In the genomic region with DNA sequence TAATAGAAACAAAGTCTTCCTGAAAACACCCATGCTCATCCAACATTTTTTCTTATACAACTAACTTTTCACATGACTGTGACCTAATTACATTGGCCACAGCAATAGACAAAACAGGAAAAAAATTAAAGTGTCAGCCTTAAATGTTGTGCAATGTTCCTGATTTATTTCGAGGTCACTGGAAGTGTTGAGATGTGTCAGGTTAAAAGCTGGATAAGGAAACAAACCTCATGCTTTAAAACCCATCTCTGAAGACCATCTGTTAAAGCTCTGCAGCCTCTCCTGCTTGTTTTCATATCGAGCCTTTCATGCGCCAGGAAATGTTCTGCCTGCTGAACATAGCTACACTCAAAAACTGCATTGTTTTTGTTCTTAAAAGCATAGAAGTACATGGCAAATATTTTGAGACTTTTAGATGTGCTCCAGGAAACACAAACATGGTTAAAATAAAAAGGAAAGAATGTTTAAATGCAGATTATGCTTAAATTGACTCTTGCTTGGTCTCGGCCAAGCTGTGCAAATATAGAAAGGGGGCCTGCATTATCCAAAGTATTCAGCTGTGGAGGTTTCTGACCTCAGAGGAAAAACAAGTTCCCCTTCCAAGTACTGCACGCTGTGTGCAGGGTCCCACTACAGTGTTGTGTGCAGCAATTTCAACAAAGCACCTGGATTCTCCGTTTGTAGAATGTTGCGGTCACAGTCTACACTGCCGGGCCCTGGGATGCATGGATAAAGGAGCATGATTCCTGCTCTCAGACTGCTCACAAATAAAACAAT, we compare ENCODE assay signal across 8 mouse cellular contexts.
A peak's percentile ranks its signal among the peaks of the same experiment; 100 is the strongest.
DNase-seq lines count a peak whose midpoint lies in the region; ATAC-seq and TF ChIP-seq lines count a peak whose summit lies in the region.
"Had no signal": no experiment of that assay in that cellular context is flagged by ENCODE, and none has a peak within 500 bp of the region (broad histone marks: within the 10 kb centered on the region; RNA-seq: fewer than 3 reads in every experiment).

No protein-coding gene starts in this region.

- H3K36me3 ChIP-seq in embryonic facial prominence, embryonic 12.5 days, result no peaks in the 10 kb centered on the region
- no peaks in the 10 kb centered on the region for H3K36me3 ChIP-seq in intestine, embryonic 15.5 days

- H3K9me3 ChIP-seq in embryonic facial prominence, embryonic 12.5 days, result no peaks in the 10 kb centered on the region
- no peaks in the 10 kb centered on the region for H3K9me3 ChIP-seq in intestine, embryonic 15.5 days

- intact Hi-C loops in left cerebral cortex, postnatal 25 days (cut with DNase I), result no loop called here
- intact Hi-C loops in left cerebral cortex, adult 2 months (cut with DNase I), result loop anchor here (5.0 kb wide), 1 partner anchor 226 kb away; the partner anchor contains the start of gene Arrdc3

- DNase-seq in left cerebral cortex, postnatal 25 days (ENCODE audit: low spot score in 2 of 2), result peak; percentile 24 to 56
- DNase-seq in left cerebral cortex, adult 2 months (ENCODE audit: extremely low spot score in 1 of 2, low spot score in 2 of 2), result no peak
- no peak for DNase-seq in thymus, postnatal 0 days (ENCODE audit: low spot score)
- no peak for DNase-seq in thymus, postnatal 14 days
- DNase-seq: embryo, embryonic 11 days had no signal

- H3K4me2 ChIP-seq in embryonic facial prominence, embryonic 12.5 days (replicated peaks), result no peak overlapping the region
- no peak overlapping the region for H3K4me2 ChIP-seq in intestine, embryonic 15.5 days (replicated peaks)

- H3K27ac ChIP-seq in left cerebral cortex, adult 2 months, result no peak overlapping the region
- 0 out of 2 replicates have a peak overlapping the region, but pooled peaks have one; percentile 2 for H3K27ac ChIP-seq in embryonic facial prominence, embryonic 12.5 days
- H3K27ac ChIP-seq in intestine, embryonic 15.5 days, result peak overlapping the region; percentile 42; the same call in 1 of the 2 replicates

- 49% methylated on average over 8 of the region's 8 CpGs for WGBS in embryonic facial prominence, embryonic 12.5 days
- WGBS in intestine, embryonic 15.5 days, result 39% methylated on average over 8 of the region's 8 CpGs

- H3K4me1 ChIP-seq in embryonic facial prominence, embryonic 12.5 days, result peaks cover 3% of the 10 kb centered on the region; the same call in 1 of the 2 replicates
- H3K4me1 ChIP-seq in intestine, embryonic 15.5 days (replicated peaks), result peaks cover 8% of the 10 kb centered on the region; the same call in 1 of the 2 replicates

- H3K9ac ChIP-seq in embryonic facial prominence, embryonic 12.5 days, result no peak overlapping the region
- no peak overlapping the region for H3K9ac ChIP-seq in intestine, embryonic 15.5 days

- no peaks in the 10 kb centered on the region for H3K27me3 ChIP-seq in embryonic facial prominence, embryonic 12.5 days
- H3K27me3 ChIP-seq in intestine, embryonic 15.5 days (replicated peaks), result no peaks in the 10 kb centered on the region

- no peak for ATAC-seq in embryonic facial prominence, embryonic 12.5 days (ENCODE audit: insufficient number of reproducible peaks, insufficient read depth, low FRiP score, low TSS enrichment)
- peak; percentile 55 for ATAC-seq in intestine, embryonic 15.5 days
- ATAC-seq in megakaryocyte progenitor cell, adult 5-6 weeks (replicated peaks; ENCODE audit: poor library complexity), result peak; percentile 36; the same call in 1 of the 2 replicates

- no peak for TF ChIP-seq CTCF in left cerebral cortex, adult 2 months (IDR thresholded peaks at IDR 0.05)

- no peak overlapping the region for H3K4me3 ChIP-seq in left cerebral cortex, adult 2 months
- no peak overlapping the region for H3K4me3 ChIP-seq in embryonic facial prominence, embryonic 12.5 days
- H3K4me3 ChIP-seq in intestine, embryonic 15.5 days (replicated peaks), result no peak overlapping the region

Comparison
In these comparisons a context has a peak if more than half of its experiments do, and no peak if none do; other contexts are left out.
1. DNase-seq: peak in left cerebral cortex, postnatal 25 days (2 of 2); none in left cerebral cortex, adult 2 months (0 of 2), thymus, postnatal 0 days (single experiment) and thymus, postnatal 14 days (single experiment).